Mouse (Mus musculus): Measurements from ENCODE around the gene Platr17. TPM values are rescaled to one million over a fixed set of nuclear protein-coding genes. Genes with fewer than 3 reads are reported as not detected.

Platr17 gene
- polyA plus RNA-seq, 1 experiment, result 0.38 TPM

- DNase-seq (ENCODE audit: low read depth), result no peak
- TF ChIP-seq CTCF (IDR thresholded peaks at IDR 0.05; ENCODE audit: borderline replicate concordance, extremely low read depth, insufficient read depth, insufficient read length), result no peak
- TF ChIP-seq POLR2A (IDR thresholded peaks at IDR 0.05; ENCODE audit: borderline replicate concordance, extremely low read depth, insufficient read depth, insufficient read length, poor library complexity, severe bottlenecking), result no peak
These were observed 12.8 kb downstream of the Platr17 start for GRCm38 (mm10) chr17:33917656-33918292.

DNA sequence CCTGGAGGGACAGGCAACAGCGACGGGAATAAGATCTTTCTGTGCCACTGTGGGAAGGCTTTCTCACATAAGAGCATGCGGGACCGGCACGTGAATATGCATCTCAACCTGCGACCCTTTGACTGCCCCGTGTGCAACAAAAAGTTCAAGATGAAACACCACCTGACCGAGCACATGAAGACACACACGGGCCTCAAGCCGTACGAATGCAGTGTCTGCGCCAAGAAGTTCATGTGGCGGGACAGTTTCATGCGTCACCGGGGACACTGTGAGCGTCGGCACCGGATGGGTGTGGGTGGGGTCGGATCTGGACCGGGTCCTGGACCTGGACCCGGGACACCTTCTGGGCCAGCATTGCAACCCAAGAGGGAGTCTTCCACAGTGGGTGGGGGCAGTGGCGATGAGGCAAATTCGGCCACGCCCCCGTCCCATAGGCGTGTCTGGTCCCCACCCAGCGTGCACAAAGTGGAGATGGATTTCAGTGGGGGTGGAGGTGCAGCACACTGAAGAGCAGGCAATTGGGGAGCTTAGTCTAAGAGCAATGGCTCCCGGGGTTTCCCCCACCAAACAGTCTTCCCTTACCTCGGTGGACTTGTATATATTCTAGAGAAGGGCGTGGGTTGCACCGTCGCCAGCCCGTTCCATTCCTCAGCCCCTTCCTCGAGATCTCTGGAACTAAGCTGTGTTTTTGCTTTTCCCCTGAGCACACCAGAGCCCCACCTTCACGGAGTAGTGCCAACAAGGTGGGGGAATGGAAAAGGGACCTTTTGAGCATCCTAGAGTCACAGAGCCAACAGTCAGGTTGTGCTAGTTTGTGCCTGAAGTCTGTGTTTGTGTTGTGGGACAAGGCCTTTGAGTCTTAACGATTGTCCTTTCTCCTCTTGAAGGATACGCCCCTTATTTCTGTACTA lies 13.6 kb downstream of the Platr17 start:
- TF ChIP-seq CTCF (IDR thresholded peaks at IDR 0.05; ENCODE audit: borderline replicate concordance, extremely low read depth, insufficient read depth, insufficient read length) (no peak), POLR2A (IDR thresholded peaks at IDR 0.05; ENCODE audit: borderline replicate concordance, extremely low read depth, insufficient read depth, insufficient read length, poor library complexity, severe bottlenecking) (no peak)
- DNase-seq (ENCODE audit: low read depth), result no peak

- TF ChIP-seq CTCF (IDR thresholded peaks at IDR 0.05; ENCODE audit: borderline replicate concordance, extremely low read depth, insufficient read depth, insufficient read length), result no peak
- no peak for TF ChIP-seq POLR2A (IDR thresholded peaks at IDR 0.05; ENCODE audit: borderline replicate concordance, extremely low read depth, insufficient read depth, insufficient read length, poor library complexity, severe bottlenecking)
- DNase-seq (ENCODE audit: low read depth), result peak; percentile 54
These were observed 14.7 kb downstream of the Platr17 start for GRCm38 (mm10) chr17:33919351-33920281.

DNA sequence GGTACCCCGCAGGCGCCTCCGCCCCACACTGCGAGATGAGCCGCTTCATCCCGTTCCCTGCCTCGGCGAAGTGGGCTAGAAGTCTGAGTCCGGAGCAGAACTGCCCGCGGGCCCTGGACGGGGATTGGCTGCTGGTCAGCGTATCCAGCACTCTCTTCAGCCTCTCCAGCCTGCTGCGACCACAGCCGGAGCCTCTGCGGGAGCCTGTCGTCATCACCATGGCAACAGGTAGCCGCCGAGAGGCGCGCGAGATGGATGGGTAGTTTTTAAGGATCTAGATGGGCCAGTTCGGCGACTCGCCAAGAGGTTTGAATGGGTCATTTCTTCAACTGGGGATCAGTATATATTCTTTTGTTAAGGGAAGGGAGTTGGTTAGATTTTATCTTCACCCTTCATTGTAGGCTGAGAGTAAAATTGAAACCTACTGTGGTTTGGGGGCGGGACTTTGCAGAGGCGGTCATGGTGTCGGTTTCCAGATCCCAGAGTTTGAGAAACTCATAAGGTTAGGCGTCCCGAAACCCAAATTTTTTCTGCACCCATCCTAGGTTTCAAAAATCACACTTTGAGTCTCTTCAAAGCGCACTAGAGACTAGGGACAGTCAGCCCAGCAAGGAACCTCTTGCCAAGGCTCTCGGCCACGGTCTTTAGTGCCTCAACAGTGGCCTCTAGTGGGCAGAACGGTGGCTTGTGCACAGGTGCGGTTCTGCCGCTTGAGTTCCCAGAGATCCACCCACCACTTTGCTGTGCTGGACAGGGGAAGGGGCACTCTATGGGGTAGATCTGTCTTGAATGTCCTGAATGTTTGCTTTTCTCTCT lies 15.6 kb downstream of the Platr17 start:
- TF ChIP-seq POLR2A (IDR thresholded peaks at IDR 0.05; ENCODE audit: borderline replicate concordance, extremely low read depth, insufficient read depth, insufficient read length, poor library complexity, severe bottlenecking) (no peak), CTCF (IDR thresholded peaks at IDR 0.05; ENCODE audit: borderline replicate concordance, extremely low read depth, insufficient read depth, insufficient read length) (peak; percentile 88)
- DNase-seq (ENCODE audit: low read depth), result peak; percentile 87

- TF ChIP-seq POLR2A (IDR thresholded peaks at IDR 0.05; ENCODE audit: borderline replicate concordance, extremely low read depth, insufficient read depth, insufficient read length, poor library complexity, severe bottlenecking), result no peak
- TF ChIP-seq CTCF (IDR thresholded peaks at IDR 0.05; ENCODE audit: borderline replicate concordance, extremely low read depth, insufficient read depth, insufficient read length), result no peak
- no peak for DNase-seq (ENCODE audit: low read depth)
These were observed 16.4 kb downstream of the Platr17 start for GRCm38 (mm10) chr17:33921361-33921760.

DNA sequence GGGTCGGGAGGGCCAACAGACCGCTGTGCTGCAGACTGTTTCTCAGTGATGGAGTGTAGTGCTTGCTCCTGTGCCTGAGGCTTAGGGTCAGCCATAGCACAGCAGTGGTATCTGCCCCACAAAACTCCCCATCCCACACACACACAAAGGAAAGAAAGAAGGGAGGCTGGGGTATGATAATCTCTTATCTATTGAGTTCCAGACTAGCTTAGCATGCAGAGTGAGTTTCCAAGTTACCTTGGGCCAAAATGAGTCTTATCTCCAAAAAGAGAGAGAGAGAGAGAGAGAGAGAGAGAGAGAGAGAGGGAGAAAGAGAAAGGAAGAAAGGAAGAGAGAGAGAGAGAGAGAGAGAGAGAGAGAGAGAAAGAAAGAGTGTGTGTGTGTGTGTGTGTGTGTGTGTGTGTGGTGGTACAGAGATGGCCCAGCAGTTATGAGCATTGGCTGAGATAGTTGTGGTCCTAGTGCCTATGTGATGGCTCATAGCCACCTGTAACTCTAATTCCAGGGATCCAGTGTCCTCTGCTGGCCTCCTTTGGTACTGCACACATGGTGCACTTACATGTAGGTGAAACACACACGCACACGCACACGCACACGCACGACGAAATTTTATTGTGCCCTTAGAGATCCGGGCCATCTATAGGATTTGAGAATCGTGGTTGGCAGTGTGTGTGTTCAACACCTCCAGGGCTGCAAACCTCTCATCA lies 19.8 kb downstream of the Platr17 start:
- TF ChIP-seq POLR2A (IDR thresholded peaks at IDR 0.05; ENCODE audit: borderline replicate concordance, extremely low read depth, insufficient read depth, insufficient read length, poor library complexity, severe bottlenecking) (no peak), CTCF (IDR thresholded peaks at IDR 0.05; ENCODE audit: borderline replicate concordance, extremely low read depth, insufficient read depth, insufficient read length) (peak; percentile 33; the same call in 1 of the 2 replicates)
- no peak for DNase-seq (ENCODE audit: low read depth)

DNA sequence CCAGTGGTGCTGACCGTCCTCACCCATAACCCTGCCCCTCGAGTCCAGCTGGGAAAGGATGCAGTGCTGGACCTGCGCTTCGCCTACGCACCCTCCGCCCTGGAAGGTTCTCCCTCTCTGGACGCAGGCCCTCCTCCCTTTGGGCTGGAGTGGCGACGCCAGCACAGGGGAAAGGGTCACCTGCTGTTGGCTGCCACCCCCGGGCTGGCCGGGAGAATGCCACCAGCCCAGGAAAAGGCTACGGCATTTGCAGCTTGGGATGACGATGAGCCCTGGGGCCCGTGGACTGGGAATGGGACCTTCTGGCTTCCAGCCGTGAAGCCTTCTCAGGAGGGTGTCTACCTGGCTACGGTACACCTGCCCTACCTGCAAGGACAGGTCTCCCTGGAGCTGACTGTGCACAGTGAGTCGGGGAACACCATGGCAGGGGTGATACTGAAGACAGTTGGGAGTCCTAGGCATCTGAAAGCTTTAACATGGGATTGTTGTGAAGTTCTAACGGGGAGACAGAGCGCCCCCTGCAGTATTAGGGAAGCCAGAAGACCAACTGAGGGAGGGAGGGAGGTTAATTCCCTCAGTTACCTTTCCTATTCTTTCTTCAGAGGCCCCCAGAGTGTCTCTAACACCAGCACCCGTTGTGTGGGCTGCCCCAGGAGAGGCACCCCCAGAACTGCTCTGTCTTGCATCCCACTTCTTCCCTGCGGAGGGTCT lies 20.6 kb downstream of the Platr17 start:
- no peak for DNase-seq (ENCODE audit: low read depth)
- TF ChIP-seq CTCF (IDR thresholded peaks at IDR 0.05; ENCODE audit: borderline replicate concordance, extremely low read depth, insufficient read depth, insufficient read length) (no peak), POLR2A (IDR thresholded peaks at IDR 0.05; ENCODE audit: borderline replicate concordance, extremely low read depth, insufficient read depth, insufficient read length, poor library complexity, severe bottlenecking) (no peak)

DNA sequence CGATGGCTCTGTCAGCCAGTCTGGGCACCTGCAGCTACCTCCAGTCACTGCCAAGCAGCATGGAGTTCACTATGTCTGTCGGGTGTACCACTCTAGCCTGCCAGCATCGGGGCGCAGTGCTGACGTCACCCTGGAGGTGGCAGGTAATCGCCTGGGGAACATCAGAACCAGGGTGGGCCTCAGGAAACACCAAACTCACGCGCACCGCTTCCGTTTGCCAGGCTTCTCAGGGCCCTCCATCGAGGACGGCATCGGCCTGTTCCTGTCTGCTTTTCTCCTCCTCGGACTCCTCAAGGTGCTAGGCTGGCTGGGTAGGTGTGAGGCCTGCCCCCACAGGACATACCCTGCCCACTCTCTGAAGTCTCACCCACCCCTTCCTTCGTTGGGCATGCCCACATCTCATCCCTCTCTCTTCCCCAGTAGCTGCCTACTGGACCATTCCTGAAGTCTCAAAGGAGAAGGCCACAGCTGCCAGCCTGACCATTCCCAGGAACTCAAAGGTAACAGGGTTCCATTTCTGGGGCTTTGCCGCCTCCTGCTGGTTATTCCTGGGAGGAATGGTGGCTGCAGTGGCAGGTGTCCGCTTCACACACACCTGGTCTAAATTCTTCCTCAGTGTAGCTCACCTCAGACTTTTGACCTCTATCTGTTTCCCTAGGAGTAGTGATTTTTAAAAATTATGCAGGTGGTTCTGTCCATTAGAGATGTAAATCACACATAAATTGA lies 21.4 kb downstream of the Platr17 start:
- DNase-seq (ENCODE audit: low read depth), result no peak
- TF ChIP-seq CTCF (IDR thresholded peaks at IDR 0.05; ENCODE audit: borderline replicate concordance, extremely low read depth, insufficient read depth, insufficient read length), result peak; percentile 47; the same call in 1 of the 2 replicates
- TF ChIP-seq POLR2A (IDR thresholded peaks at IDR 0.05; ENCODE audit: borderline replicate concordance, extremely low read depth, insufficient read depth, insufficient read length, poor library complexity, severe bottlenecking), result no peak
